In genomic region chr13:46017742-46018141, GRCm38 (mm10) we compare ENCODE assay signal across 26 mouse cellular contexts.
"Had no signal": no experiment of that assay in that cellular context is flagged by ENCODE, and none has a peak within 500 bp of the region (broad histone marks: within the 10 kb centered on the region; RNA-seq: fewer than 3 reads in every experiment).

No protein-coding gene starts in this region.

- H3K9me3 ChIP-seq: heart, embryonic 10.5 days; heart, embryonic 12.5 days; hindbrain, embryonic 10.5 days; hindbrain, embryonic 12.5 days; intestine, embryonic 15.5 days; limb, embryonic 10.5 days; limb, embryonic 12.5 days; liver, embryonic 13.5 days; liver, embryonic 15.5 days had no signal

- H3K36me3 ChIP-seq: heart, embryonic 10.5 days; heart, embryonic 12.5 days; hindbrain, embryonic 10.5 days; hindbrain, embryonic 12.5 days; intestine, embryonic 15.5 days; limb, embryonic 10.5 days; limb, embryonic 12.5 days; liver, embryonic 13.5 days; liver, embryonic 15.5 days had no signal

- H3K4me3 ChIP-seq: gastrocnemius, adult 2 months; heart, embryonic 10.5 days; heart, embryonic 12.5 days; hindbrain, embryonic 10.5 days; hindbrain, embryonic 12.5 days; intestine, embryonic 15.5 days; layer of hippocampus, adult 2 months; left cerebral cortex, adult 2 months; limb, embryonic 10.5 days; limb, embryonic 12.5 days; liver, embryonic 13.5 days; liver, embryonic 15.5 days had no signal

- H3K9ac ChIP-seq: heart, embryonic 12.5 days; hindbrain, embryonic 12.5 days; hindbrain, embryonic 14.5 days; intestine, embryonic 15.5 days; limb, embryonic 12.5 days; liver, embryonic 13.5 days; liver, embryonic 15.5 days had no signal

- ATAC-seq: hindbrain, embryonic 16.5 days; inflammation-experienced regulatory T-cells, adult 6 months; intestine, embryonic 15.5 days; intestine, postnatal 0 days had no signal

- H3K4me2 ChIP-seq: heart, embryonic 12.5 days; hindbrain, embryonic 12.5 days; hindbrain, embryonic 14.5 days; intestine, embryonic 15.5 days; limb, embryonic 12.5 days; liver, embryonic 13.5 days; liver, embryonic 15.5 days had no signal

- DNase-seq: gastrocnemius, adult 2 months; gastrocnemius, postnatal 10 days; gastrocnemius, postnatal 25 days; heart, postnatal 10 days; heart, postnatal 4 days; kidney, adult 18-20 months; kidney, adult 8-10 months; kidney, postnatal 10 days; kidney, postnatal 25 days; kidney, postnatal 4 days; liver; liver, embryonic 13.5 days had no signal

- H3K27ac ChIP-seq: gastrocnemius, adult 2 months; heart, embryonic 10.5 days; hindbrain, embryonic 10.5 days; hindbrain, embryonic 12.5 days; hindbrain, embryonic 14.5 days; intestine, embryonic 15.5 days; layer of hippocampus, adult 2 months; left cerebral cortex, adult 2 months; limb, embryonic 10.5 days; limb, embryonic 12.5 days; liver, embryonic 13.5 days; liver, embryonic 15.5 days had no signal

- H3K27me3 ChIP-seq: heart, embryonic 12.5 days; hindbrain, embryonic 12.5 days; intestine, embryonic 15.5 days; limb, embryonic 12.5 days; liver, embryonic 13.5 days; liver, embryonic 15.5 days had no signal
